Mouse (Mus musculus) kidney, adult 2 months (tissue): ENCODE results near the gene 4930412O13Rik. TPM values are rescaled to one million over a fixed set of nuclear protein-coding genes. Genes with fewer than 3 reads are reported as not detected.

ENCODE experiments used
- DNase-seq: peaks from one replicate; pipeline ENCODE4 v3.0.0; 2021
- H3K27ac ChIP-seq: fragments of 200-500 bp; 2 replicates; pipeline ENCODE4 v1.5.1; 2012; ENCODE audit warnings: low read depth, low read length, control low read depth, inconsistent platforms; ENCODE audit not compliant: insufficient read depth
- H3K27me3 ChIP-seq: fragments of 200-500 bp; replicated peaks from 2 replicates; pipeline ENCODE4 v1.6.1; 2012; ENCODE audit warnings: mild to moderate bottlenecking, moderate library complexity, low read length, inconsistent platforms; ENCODE audit not compliant: control insufficient read depth, insufficient read depth
- H3K36me3 ChIP-seq: fragments of 200-500 bp; 2 replicates; pipeline ENCODE4 v1.6.1; 2012; ENCODE audit warnings: mild to moderate bottlenecking, moderate library complexity, low read length, inconsistent platforms; ENCODE audit not compliant: control insufficient read depth, insufficient read depth
- H3K4me1 ChIP-seq: fragments of 200-500 bp; 2 replicates; pipeline ENCODE4 v1.6.1; 2011; ENCODE audit warnings: low read length; ENCODE audit not compliant: control insufficient read depth, insufficient read depth
- H3K4me3 ChIP-seq: fragments of 200-500 bp; 2 replicates; pipeline ENCODE4 v1.5.1; 2011; ENCODE audit warnings: mild to moderate bottlenecking, low read depth, low read length, control low read depth; ENCODE audit not compliant: insufficient read depth
- CTCF ChIP-seq: fragments of 200-500 bp; conservative IDR thresholded peaks from 2 replicates; pipeline ENCODE4 v1.5.1; 2011; ENCODE audit warnings: low read depth, mild to moderate bottlenecking, control low read depth, low read length, moderate library complexity, mixed read lengths; ENCODE audit not compliant: insufficient read depth, insufficient read length
- POLR2A ChIP-seq: fragments of 200-500 bp; IDR thresholded peaks from one replicate; pipeline ENCODE4 v1.6.1; 2011; ENCODE audit warnings: low read depth, low read length, control low read depth
- WGBS: fragments of 180-500 bp; shearing (Covaris S2); methylation state at CpG from one replicate; pipeline ENCODE4 v1.1.7; 2018; 5-methylcytosine and 5-hydroxymethylcytosine counted together
- polyA plus RNA-seq: library from polyadenylated mRNA; depleted of rRNA; stranded (reverse); fragments of >200 nt; gene quantifications from 2 replicates; pipeline ENCODE4 v1.2.3, GENCODE M21; 2012; rRNA removed

4930412O13Rik gene
- polyA plus RNA-seq, 1 experiment: 0.39 TPM

DNA sequence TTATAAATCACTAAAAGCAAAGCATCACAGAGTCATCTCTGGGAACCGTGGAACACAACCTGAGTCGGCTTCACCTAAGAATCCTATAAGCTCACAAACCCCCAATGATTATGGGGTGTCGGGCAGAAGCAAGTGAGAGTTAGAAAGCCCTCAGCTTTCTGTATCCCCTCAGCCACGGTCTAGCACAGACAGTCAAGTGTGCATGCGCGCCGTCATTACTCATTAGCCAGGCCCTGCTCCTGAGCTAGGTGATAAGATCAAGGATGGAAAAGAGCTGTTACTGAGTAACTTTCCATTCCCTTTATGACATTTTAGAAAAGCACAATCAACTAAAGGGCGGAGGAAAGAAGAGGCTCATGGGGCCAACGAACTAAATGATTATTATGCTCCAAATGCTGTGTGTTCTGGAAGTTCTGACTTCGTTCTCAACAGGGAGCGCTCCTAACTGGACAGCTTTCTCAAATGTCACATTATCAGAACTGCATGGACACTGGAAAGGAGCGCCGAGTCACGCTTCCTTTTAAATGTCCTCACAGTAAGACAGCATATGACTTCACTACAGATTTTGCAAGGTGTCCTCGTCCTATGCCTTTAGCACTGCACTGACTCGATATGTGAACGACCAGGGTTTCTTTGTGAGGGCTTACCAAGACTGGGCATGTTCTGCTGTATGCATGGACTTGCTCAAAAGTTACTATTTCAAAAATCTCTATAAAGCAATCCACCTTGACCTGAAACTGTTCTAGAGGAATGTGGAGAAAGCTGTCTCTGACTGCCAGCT lies 37.8 kb downstream of the 4930412O13Rik start:
- peak; percentile 76 for DNase-seq
- Histone ChIP-seq H3K4me3 (no peak overlapping the region), H3K27me3 (no peaks in the 10 kb centered on the region), H3K36me3 (no peaks in the 10 kb centered on the region; the same call in 1 of the 2 replicates), H3K4me1 (peaks cover 6% of the 10 kb centered on the region; the same call in 1 of the 2 replicates), H3K27ac (peak overlapping the region; percentile 71)
- TF ChIP-seq CTCF (no peak), POLR2A (no peak)
- 56% methylated on average over 17 of the region's 17 CpGs for WGBS

DNA sequence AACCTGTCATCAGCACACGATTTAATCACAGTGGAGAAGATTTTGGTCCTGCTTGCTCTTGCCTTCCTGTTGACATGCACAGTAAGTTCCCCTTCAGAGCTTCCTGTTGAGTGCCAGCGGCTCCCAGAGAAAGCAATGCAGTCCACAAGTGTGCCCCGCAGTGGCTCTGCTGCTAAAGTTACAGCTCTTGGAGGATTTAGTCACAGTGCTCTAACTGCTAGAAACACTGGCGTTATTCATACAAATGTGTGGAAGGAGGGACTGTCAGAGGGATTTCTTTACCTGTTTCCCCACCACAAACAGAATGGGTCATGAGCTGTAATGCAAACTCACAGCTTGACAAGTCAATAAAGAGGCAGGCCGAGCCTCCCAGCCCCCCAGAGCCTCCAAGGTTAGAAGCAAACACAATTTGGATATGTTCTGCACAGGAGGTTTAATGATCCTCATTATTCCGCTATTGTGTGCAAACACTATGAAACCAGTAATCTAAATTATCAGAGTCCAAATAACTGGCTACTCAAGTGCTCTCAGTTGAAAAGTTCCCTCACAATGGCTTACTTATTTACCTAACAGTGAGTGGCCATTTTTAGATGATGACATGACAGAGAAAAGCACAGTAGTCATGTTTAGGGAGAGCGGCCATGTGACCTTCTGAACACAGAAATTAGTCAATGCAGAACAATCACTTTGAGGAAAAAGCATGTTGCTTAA lies 45.3 kb downstream of the 4930412O13Rik start:
- peak; percentile 14 for DNase-seq
- Histone ChIP-seq H3K27me3 (no peaks in the 10 kb centered on the region), H3K36me3 (no peaks in the 10 kb centered on the region), H3K27ac (peak overlapping the region; percentile 46; the same call in 1 of the 2 replicates), H3K4me3 (no peak overlapping the region), H3K4me1 (peaks cover 6% of the 10 kb centered on the region)
- 37% methylated on average over 7 of the region's 7 CpGs for WGBS
- TF ChIP-seq POLR2A: no peak
- no peak for TF ChIP-seq CTCF

DNA sequence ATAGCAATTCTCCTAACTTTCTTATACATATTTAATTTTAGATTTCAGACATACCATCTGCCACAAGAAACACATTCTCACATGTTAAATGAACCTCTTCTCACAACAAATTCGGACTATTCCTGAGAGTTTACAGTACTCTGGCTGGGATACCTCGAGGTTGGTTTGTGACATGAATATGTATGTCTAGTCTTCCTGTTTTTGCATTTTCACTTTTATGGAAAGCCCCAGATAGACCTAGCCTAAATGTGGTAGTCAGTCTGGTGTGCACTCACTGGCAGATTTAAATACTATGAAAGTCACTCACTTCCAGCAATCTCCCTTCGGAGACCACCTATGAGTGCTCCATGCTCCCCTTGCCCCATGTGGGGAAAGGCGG lies 45.8 kb downstream of the 4930412O13Rik start:
- TF ChIP-seq CTCF (no peak), POLR2A (no peak)
- Histone ChIP-seq H3K27me3 (no peaks in the 10 kb centered on the region), H3K36me3 (no peaks in the 10 kb centered on the region), H3K4me1 (peaks cover 6% of the 10 kb centered on the region), H3K27ac (no peak overlapping the region), H3K4me3 (no peak overlapping the region)
- DNase-seq: no peak
- WGBS: 74% methylated on average over 4 of the region's 4 CpGs

Other genes with a start within 250 kb of the 4930412O13Rik start
- 1.6 and 2.8 TPM in 2 replicates for gene 9230102O04Rik, start 8.3 kb downstream of the 4930412O13Rik start, polyA plus RNA-seq
- gene Gata3, start 8.8 kb downstream of the 4930412O13Rik start, polyA plus RNA-seq: 14.9 and 15.4 TPM in 2 replicates
- 5.3 and 6.5 TPM in 2 replicates for gene Taf3, start 167.3 kb downstream of the 4930412O13Rik start, polyA plus RNA-seq
- gene Atp5c1, start 199.3 kb downstream of the 4930412O13Rik start, polyA plus RNA-seq: 786 and 1,002 TPM in 2 replicates
- gene Kin, start 199.3 kb downstream of the 4930412O13Rik start, polyA plus RNA-seq: 3.2 and 4.6 TPM in 2 replicates